Mouse (Mus musculus): ENCODE measurements at regions not wholly inside any gene's neighbourhood (a gene's known extent, or its start where the extent isn't known, plus 50 kb on each side); places are given as distances from the start of the nearest gene placed in this dataset.

GRCm38 (mm10) chr7:71289702-71290101 lies 61.6 kb downstream of the Gm10295 start:
- H3K36me3 ChIP-seq (ENCODE audit: insufficient read depth, low read length) = no peaks in the 10 kb centered on the region
- H3K4me3 ChIP-seq (replicated peaks; ENCODE audit: low read length) = no peak overlapping the region
- H3K9me3 ChIP-seq (ENCODE audit: low read length) = no peaks in the 10 kb centered on the region
- no peaks in the 10 kb centered on the region for H3K27me3 ChIP-seq (ENCODE audit: insufficient read depth, low read length)
- H3K4me1 ChIP-seq (replicated peaks; ENCODE audit: low read depth, low read length) = no peaks in the 10 kb centered on the region
- no peak for TF ChIP-seq CTCF (conservative IDR thresholded peaks at IDR 0.05; ENCODE audit: low read length)
- no peak for TF ChIP-seq POU5F1 (IDR thresholded peaks at IDR 0.05; ENCODE audit: borderline replicate concordance, low read length)
- no peak for TF ChIP-seq NANOG (IDR thresholded peaks at IDR 0.05; ENCODE audit: borderline replicate concordance, low read length)

GRCm38 (mm10) chr7:71289266-71289665 lies 62.0 kb downstream of the Gm10295 start:
- Histone ChIP-seq H3K9me3 (ENCODE audit: low read length) (no peaks in the 10 kb centered on the region), H3K4me1 (replicated peaks; ENCODE audit: low read depth, low read length) (no peaks in the 10 kb centered on the region), H3K27me3 (ENCODE audit: insufficient read depth, low read length) (no peaks in the 10 kb centered on the region), H3K36me3 (ENCODE audit: insufficient read depth, low read length) (no peaks in the 10 kb centered on the region), H3K4me3 (replicated peaks; ENCODE audit: low read length) (no peak overlapping the region)
- TF ChIP-seq POU5F1 (IDR thresholded peaks at IDR 0.05; ENCODE audit: borderline replicate concordance, low read length) = no peak

GRCm38 (mm10) chr7:71287441-71287840 lies 63.8 kb downstream of the Gm10295 start:
- H3K36me3 ChIP-seq (ENCODE audit: insufficient read depth, low read length) = no peaks in the 10 kb centered on the region
- no peaks in the 10 kb centered on the region for H3K27me3 ChIP-seq (ENCODE audit: insufficient read depth, low read length)
- no peak overlapping the region for H3K4me3 ChIP-seq (replicated peaks; ENCODE audit: low read length)
- no peak for TF ChIP-seq CTCF (conservative IDR thresholded peaks at IDR 0.05; ENCODE audit: low read length)
- TF ChIP-seq NANOG (IDR thresholded peaks at IDR 0.05; ENCODE audit: borderline replicate concordance, low read length) = no peak
- TF ChIP-seq POU5F1 (IDR thresholded peaks at IDR 0.05; ENCODE audit: borderline replicate concordance, low read length) = no peak
- H3K4me1 ChIP-seq (replicated peaks; ENCODE audit: low read depth, low read length) = no peaks in the 10 kb centered on the region
- H3K9me3 ChIP-seq (ENCODE audit: low read length) = no peaks in the 10 kb centered on the region

GRCm38 (mm10) chr7:71284246-71284645 lies 67.0 kb downstream of the Gm10295 start:
- no peaks in the 10 kb centered on the region for H3K36me3 ChIP-seq (ENCODE audit: insufficient read depth, low read length)

GRCm38 (mm10) chr7:71283419-71283818 lies 67.9 kb downstream of the Gm10295 start:
- TF ChIP-seq NANOG (IDR thresholded peaks at IDR 0.05; ENCODE audit: borderline replicate concordance, low read length) (no peak), POU5F1 (IDR thresholded peaks at IDR 0.05; ENCODE audit: borderline replicate concordance, low read length) (no peak), CTCF (conservative IDR thresholded peaks at IDR 0.05; ENCODE audit: low read length) (no peak)
- H3K27me3 ChIP-seq (ENCODE audit: insufficient read depth, low read length) = no peaks in the 10 kb centered on the region
- H3K4me1 ChIP-seq (replicated peaks; ENCODE audit: low read depth, low read length) = no peaks in the 10 kb centered on the region
- no peak overlapping the region for H3K4me3 ChIP-seq (replicated peaks; ENCODE audit: low read length)
- no peaks in the 10 kb centered on the region for H3K9me3 ChIP-seq (ENCODE audit: low read length)
- H3K36me3 ChIP-seq (ENCODE audit: insufficient read depth, low read length) = no peaks in the 10 kb centered on the region

More at GRCm38 (mm10) chr7:71284246-71284645, 67.0 kb downstream of the Gm10295 start:
- no peak for TF ChIP-seq NANOG (IDR thresholded peaks at IDR 0.05; ENCODE audit: borderline replicate concordance, low read length)
- no peak for TF ChIP-seq POU5F1 (IDR thresholded peaks at IDR 0.05; ENCODE audit: borderline replicate concordance, low read length)
- TF ChIP-seq CTCF (conservative IDR thresholded peaks at IDR 0.05; ENCODE audit: low read length) = no peak
- H3K9me3 ChIP-seq (ENCODE audit: low read length) = no peaks in the 10 kb centered on the region
- no peak overlapping the region for H3K4me3 ChIP-seq (replicated peaks; ENCODE audit: low read length)
- H3K4me1 ChIP-seq (replicated peaks; ENCODE audit: low read depth, low read length) = no peaks in the 10 kb centered on the region
- no peaks in the 10 kb centered on the region for H3K27me3 ChIP-seq (ENCODE audit: insufficient read depth, low read length)

GRCm38 (mm10) chr7:71266101-71266500 lies 85.2 kb downstream of the Gm10295 start:
- no peak overlapping the region for H3K4me3 ChIP-seq (replicated peaks; ENCODE audit: low read length)
- no peaks in the 10 kb centered on the region for H3K36me3 ChIP-seq (ENCODE audit: insufficient read depth, low read length)
- H3K27me3 ChIP-seq (ENCODE audit: insufficient read depth, low read length) = no peaks in the 10 kb centered on the region
- no peaks in the 10 kb centered on the region for H3K9me3 ChIP-seq (ENCODE audit: low read length)
- H3K4me1 ChIP-seq (replicated peaks; ENCODE audit: low read depth, low read length) = no peaks in the 10 kb centered on the region
- TF ChIP-seq POU5F1 (IDR thresholded peaks at IDR 0.05; ENCODE audit: borderline replicate concordance, low read length) (no peak), NANOG (IDR thresholded peaks at IDR 0.05; ENCODE audit: borderline replicate concordance, low read length) (no peak), CTCF (conservative IDR thresholded peaks at IDR 0.05; ENCODE audit: low read length) (no peak)

GRCm38 (mm10) chr7:71264115-71264514 lies 87.2 kb downstream of the Gm10295 start:
- no peaks in the 10 kb centered on the region for H3K36me3 ChIP-seq (ENCODE audit: insufficient read depth, low read length)

GRCm38 (mm10) chr7:71249669-71250068 lies 101.6 kb downstream of the Gm10295 start:
- Histone ChIP-seq H3K9me3 (ENCODE audit: low read length) (no peaks in the 10 kb centered on the region), H3K36me3 (ENCODE audit: insufficient read depth, low read length) (no peaks in the 10 kb centered on the region), H3K27me3 (ENCODE audit: insufficient read depth, low read length) (no peaks in the 10 kb centered on the region), H3K4me1 (replicated peaks; ENCODE audit: low read depth, low read length) (no peaks in the 10 kb centered on the region), H3K4me3 (replicated peaks; ENCODE audit: low read length) (no peak overlapping the region)
- TF ChIP-seq POU5F1 (IDR thresholded peaks at IDR 0.05; ENCODE audit: borderline replicate concordance, low read length) (no peak), NANOG (IDR thresholded peaks at IDR 0.05; ENCODE audit: borderline replicate concordance, low read length) (no peak), CTCF (conservative IDR thresholded peaks at IDR 0.05; ENCODE audit: low read length) (no peak)

More at GRCm38 (mm10) chr7:71264115-71264514, 87.2 kb downstream of the Gm10295 start:
- no peaks in the 10 kb centered on the region for H3K4me1 ChIP-seq (replicated peaks; ENCODE audit: low read depth, low read length)
- H3K9me3 ChIP-seq (ENCODE audit: low read length) = no peaks in the 10 kb centered on the region
- H3K4me3 ChIP-seq (replicated peaks; ENCODE audit: low read length) = no peak overlapping the region
- H3K27me3 ChIP-seq (ENCODE audit: insufficient read depth, low read length) = no peaks in the 10 kb centered on the region
- TF ChIP-seq CTCF (conservative IDR thresholded peaks at IDR 0.05; ENCODE audit: low read length) (no peak), POU5F1 (IDR thresholded peaks at IDR 0.05; ENCODE audit: borderline replicate concordance, low read length) (no peak), NANOG (IDR thresholded peaks at IDR 0.05; ENCODE audit: borderline replicate concordance, low read length) (no peak)

- no peak for TF ChIP-seq NANOG (IDR thresholded peaks at IDR 0.05; ENCODE audit: borderline replicate concordance, low read length)
- no peak for TF ChIP-seq CTCF (conservative IDR thresholded peaks at IDR 0.05; ENCODE audit: low read length)
- TF ChIP-seq POU5F1 (IDR thresholded peaks at IDR 0.05; ENCODE audit: borderline replicate concordance, low read length) = no peak
- Histone ChIP-seq H3K4me3 (replicated peaks; ENCODE audit: low read length) (no peak overlapping the region), H3K4me1 (replicated peaks; ENCODE audit: low read depth, low read length) (no peaks in the 10 kb centered on the region), H3K27me3 (ENCODE audit: insufficient read depth, low read length) (no peaks in the 10 kb centered on the region), H3K9me3 (ENCODE audit: low read length) (no peaks in the 10 kb centered on the region), H3K36me3 (ENCODE audit: insufficient read depth, low read length) (no peaks in the 10 kb centered on the region)
Observed at GRCm38 (mm10) chr7:71249216-71249615, 102.1 kb downstream of the Gm10295 start.

All from E14TG2a.4 (cell line).